Mouse (Mus musculus) olfactory bulb, adult 2 months (tissue): ENCODE results near the gene Gm9945. TPM values are rescaled to one million over a fixed set of nuclear protein-coding genes. Genes with fewer than 3 reads are reported as not detected.

ENCODE experiments used
- H3K27ac ChIP-seq: fragments of 200-500 bp; 2 replicates; pipeline ENCODE4 v1.5.1; 2012; ENCODE audit warnings: low read depth, low read length; ENCODE audit not compliant: insufficient read depth
- H3K4me1 ChIP-seq: fragments of 200-500 bp; 2 replicates; pipeline ENCODE4 v1.6.1; 2012; ENCODE audit warnings: low read length; ENCODE audit not compliant: control insufficient read depth, insufficient read depth
- H3K4me3 ChIP-seq: fragments of 200-500 bp; 2 replicates; pipeline ENCODE4 v1.5.1; 2012; ENCODE audit warnings: mild to moderate bottlenecking, low read depth, low read length, moderate library complexity; ENCODE audit not compliant: insufficient read depth
- CTCF ChIP-seq: fragments of 200-500 bp; IDR thresholded peaks from 2 replicates; pipeline ENCODE4 v1.5.1; 2012; ENCODE audit warnings: low read depth, mild to moderate bottlenecking, low read length, moderate library complexity; ENCODE audit not compliant: insufficient read depth
- POLR2A ChIP-seq: fragments of 200-500 bp; IDR thresholded peaks from 2 replicates; pipeline ENCODE4 v1.6.1; 2012; ENCODE audit warnings: mild to moderate bottlenecking, low read depth, low read length, moderate library complexity; ENCODE audit not compliant: insufficient read depth
- WGBS: fragments of 180-500 bp; shearing (Covaris S2); methylation state at CpG from one replicate; pipeline ENCODE4 v1.1.7; 2018; 5-methylcytosine and 5-hydroxymethylcytosine counted together
- polyA plus RNA-seq: library from polyadenylated mRNA; stranded (reverse); fragments of >200 nt; gene quantifications from 2 replicates; pipeline ENCODE4 v1.2.4, GENCODE M21; 2012; ENCODE audit warnings: low replicate concordance; ENCODE audit not compliant: missing spikeins, insufficient read depth, insufficient read length

Gm9945 gene
- polyA plus RNA-seq, 1 experiment = not detected

GRCm38 (mm10) chr11:53445562-53445961 lies 34.4 kb upstream of the Gm9945 start:
- WGBS = 85% methylated on average over 13 of the region's 13 CpGs
- H3K27ac ChIP-seq = no peak overlapping the region
- no peak overlapping the region for H3K4me3 ChIP-seq
- no peaks in the 10 kb centered on the region; the same call in 1 of the 2 replicates for H3K4me1 ChIP-seq
- TF ChIP-seq CTCF (no peak), POLR2A (no peak)

GRCm38 (mm10) chr11:53446183-53446582 lies 33.8 kb upstream of the Gm9945 start:
- Histone ChIP-seq H3K27ac (no peak overlapping the region), H3K4me3 (no peak overlapping the region), H3K4me1 (no peaks in the 10 kb centered on the region; the same call in 1 of the 2 replicates)
- TF ChIP-seq POLR2A (no peak), CTCF (no peak)
- WGBS = 95% methylated on average over 13 of the region's 13 CpGs

GRCm38 (mm10) chr11:53447996-53448395 lies 32.0 kb upstream of the Gm9945 start:
- H3K4me3 ChIP-seq = no peak overlapping the region
- TF ChIP-seq CTCF = no peak
- no peaks in the 10 kb centered on the region; the same call in 1 of the 2 replicates for H3K4me1 ChIP-seq
- H3K27ac ChIP-seq = no peak overlapping the region
- WGBS = 91% methylated on average over 8 of the region's 8 CpGs

GRCm38 (mm10) chr11:53448529-53448928 lies 31.4 kb upstream of the Gm9945 start:
- Histone ChIP-seq H3K27ac (no peak overlapping the region), H3K4me1 (no peaks in the 10 kb centered on the region; the same call in 1 of the 2 replicates), H3K4me3 (no peak overlapping the region)
- TF ChIP-seq CTCF (no peak), POLR2A (no peak)
- WGBS = 67% methylated on average over 1 of the region's 1 CpGs

- 52% methylated on average over 15 of the region's 15 CpGs for WGBS
- Histone ChIP-seq H3K4me3 (no peak overlapping the region), H3K27ac (no peak overlapping the region), H3K4me1 (no peaks in the 10 kb centered on the region; the same call in 1 of the 2 replicates)
- TF ChIP-seq POLR2A (no peak), CTCF (no peak)
Observed at GRCm38 (mm10) chr11:53450070-53450705, 29.8 kb upstream of the Gm9945 start.

GRCm38 (mm10) chr11:53451361-53451760 lies 28.6 kb upstream of the Gm9945 start:
- no peak overlapping the region for H3K4me3 ChIP-seq
- 94% methylated on average over 2 of the region's 2 CpGs for WGBS
- H3K4me1 ChIP-seq = no peaks in the 10 kb centered on the region; the same call in 1 of the 2 replicates
- H3K27ac ChIP-seq = no peak overlapping the region
- TF ChIP-seq CTCF = no peak
- TF ChIP-seq POLR2A = no peak

GRCm38 (mm10) chr11:53452396-53452795 lies 27.6 kb upstream of the Gm9945 start:
- Histone ChIP-seq H3K27ac (no peak overlapping the region), H3K4me1 (peaks cover 6% of the 10 kb centered on the region), H3K4me3 (no peak overlapping the region)
- 96% methylated on average over 9 of the region's 9 CpGs for WGBS
- TF ChIP-seq CTCF (no peak), POLR2A (no peak)

GRCm38 (mm10) chr11:53453031-53453430 lies 26.9 kb upstream of the Gm9945 start:
- H3K27ac ChIP-seq = no peak overlapping the region
- H3K4me3 ChIP-seq = no peak overlapping the region
- H3K4me1 ChIP-seq = peaks cover 6% of the 10 kb centered on the region
- TF ChIP-seq POLR2A (no peak), CTCF (no peak)
- WGBS = 94% methylated on average over 5 of the region's 5 CpGs

- Histone ChIP-seq H3K4me1 (peaks cover 6% of the 10 kb centered on the region), H3K27ac (no peak within 1 kb of the TSS), H3K4me3 (peak within 1 kb of the TSS; percentile 46)
- TF ChIP-seq CTCF = no peak
- no peak for TF ChIP-seq POLR2A
- WGBS = 6% methylated on average over 42 of the region's 42 CpGs
Observed at GRCm38 (mm10) chr11:53456474-53457371, 23.2 kb upstream of the Gm9945 start, which contains the start of the genes Gm10447 and Shroom1. Gene Gm10447 (minus strand): TSS chr11:53457110. Gene Shroom1 (plus strand): TSS chr11:53457205.
